Mouse (Mus musculus): ENCODE data around the gene Mapt. TPM values are rescaled to one million over a fixed set of nuclear protein-coding genes. Genes with fewer than 3 reads are reported as not detected.
A peak's percentile ranks its signal among the peaks of the same experiment; 100 is the strongest.
"Not testable (repeated sequence)": the region's sequence is repeated elsewhere in the genome, so short reads cannot be mapped to it uniquely, and the experiment has no call there.

Gene Mapt
- polyA plus RNA-seq, 1 experiment: 0.76 TPM

GRCm38 (mm10) chr11:104232141-104233061, 1.2 kb downstream of the Mapt start:
- Histone ChIP-seq H3K4me3 (replicated peaks) (peak overlapping the region; percentile 92), H3K36me3 (replicated peaks; ENCODE audit: low read length) (no peaks in the 10 kb centered on the region), H3K4me1 (peaks cover 45% of the 10 kb centered on the region), H3K27me3 (replicated peaks) (peaks cover 89% of the 10 kb centered on the region), H3K9me3 (no peaks in the 10 kb centered on the region)
- no peak for TF ChIP-seq FLI1 (IDR thresholded peaks at IDR 0.05; ENCODE audit: low read length)
- no peak for TF ChIP-seq GATA1 (IDR thresholded peaks at IDR 0.05; ENCODE audit: borderline replicate concordance, low read length)

GRCm38 (mm10) chr11:104233101-104233500, 1.9 kb downstream of the Mapt start:
- no peak for TF ChIP-seq FLI1 (IDR thresholded peaks at IDR 0.05; ENCODE audit: low read length)
- no peak for TF ChIP-seq GATA1 (IDR thresholded peaks at IDR 0.05; ENCODE audit: borderline replicate concordance, low read length)
- H3K9me3 ChIP-seq: no peaks in the 10 kb centered on the region
- peaks cover 52% of the 10 kb centered on the region for H3K4me1 ChIP-seq
- H3K27me3 ChIP-seq (replicated peaks): peaks cover 88% of the 10 kb centered on the region
- H3K4me3 ChIP-seq (replicated peaks): peak overlapping the region; percentile 29
- H3K36me3 ChIP-seq (replicated peaks; ENCODE audit: low read length): no peaks in the 10 kb centered on the region

GRCm38 (mm10) chr11:104233574-104234206, 2.5 kb downstream of the Mapt start:
- Histone ChIP-seq H3K36me3 (replicated peaks; ENCODE audit: low read length) (no peaks in the 10 kb centered on the region), H3K4me3 (replicated peaks) (peak overlapping the region; percentile 14), H3K4me1 (peaks cover 57% of the 10 kb centered on the region), H3K9me3 (no peaks in the 10 kb centered on the region), H3K27me3 (replicated peaks) (peaks cover 84% of the 10 kb centered on the region)
- no peak for TF ChIP-seq GATA1 (IDR thresholded peaks at IDR 0.05; ENCODE audit: borderline replicate concordance, low read length)

GRCm38 (mm10) chr11:104234680-104235079, 3.5 kb downstream of the Mapt start:
- no peaks in the 10 kb centered on the region for H3K36me3 ChIP-seq (replicated peaks; ENCODE audit: low read length)
- H3K27me3 ChIP-seq (replicated peaks): peaks cover 75% of the 10 kb centered on the region
- TF ChIP-seq GATA1 (IDR thresholded peaks at IDR 0.05; ENCODE audit: borderline replicate concordance, low read length): no peak
- no peak for TF ChIP-seq FLI1 (IDR thresholded peaks at IDR 0.05; ENCODE audit: low read length)
- peaks cover 57% of the 10 kb centered on the region for H3K4me1 ChIP-seq
- H3K9me3 ChIP-seq: no peaks in the 10 kb centered on the region
- H3K4me3 ChIP-seq (replicated peaks): no peak overlapping the region

- no peaks in the 10 kb centered on the region for H3K36me3 ChIP-seq (replicated peaks; ENCODE audit: low read length)
- peaks cover 49% of the 10 kb centered on the region for H3K4me1 ChIP-seq
- H3K4me3 ChIP-seq (replicated peaks): no peak overlapping the region
- no peaks in the 10 kb centered on the region for H3K9me3 ChIP-seq
- peaks cover 66% of the 10 kb centered on the region for H3K27me3 ChIP-seq (replicated peaks)
- no peak for TF ChIP-seq FLI1 (IDR thresholded peaks at IDR 0.05; ENCODE audit: low read length)
- no peak for TF ChIP-seq GATA1 (IDR thresholded peaks at IDR 0.05; ENCODE audit: borderline replicate concordance, low read length)
These were observed 4.7 kb downstream of the Mapt start for GRCm38 (mm10) chr11:104235881-104236280.

- Histone ChIP-seq H3K4me1 (peaks cover 35% of the 10 kb centered on the region), H3K27me3 (replicated peaks) (peaks cover 52% of the 10 kb centered on the region), H3K36me3 (replicated peaks; ENCODE audit: low read length) (no peaks in the 10 kb centered on the region), H3K9me3 (no peaks in the 10 kb centered on the region), H3K4me3 (replicated peaks) (no peak overlapping the region)
- TF ChIP-seq FLI1 (IDR thresholded peaks at IDR 0.05; ENCODE audit: low read length) (no peak), GATA1 (IDR thresholded peaks at IDR 0.05; ENCODE audit: borderline replicate concordance, low read length) (no peak)
These were observed 6.0 kb downstream of the Mapt start for GRCm38 (mm10) chr11:104237226-104237625.

- no peak overlapping the region for H3K4me3 ChIP-seq (replicated peaks)
- H3K4me1 ChIP-seq: peaks cover 26% of the 10 kb centered on the region
- TF ChIP-seq FLI1 (IDR thresholded peaks at IDR 0.05; ENCODE audit: low read length) (no peak), GATA1 (IDR thresholded peaks at IDR 0.05; ENCODE audit: borderline replicate concordance, low read length) (no peak)
- H3K27me3 ChIP-seq (replicated peaks): peaks cover 47% of the 10 kb centered on the region
- no peaks in the 10 kb centered on the region for H3K36me3 ChIP-seq (replicated peaks; ENCODE audit: low read length)
- no peaks in the 10 kb centered on the region for H3K9me3 ChIP-seq
These were observed 7.0 kb downstream of the Mapt start for GRCm38 (mm10) chr11:104237958-104238747.

- not testable (repeated sequence) for H3K9me3 ChIP-seq; H3K4me3 ChIP-seq (replicated peaks)
- H3K27me3 ChIP-seq (replicated peaks): peaks cover 24% of the 10 kb centered on the region
These were observed 14.3 kb downstream of the Mapt start for GRCm38 (mm10) chr11:104245478-104245877.

GRCm38 (mm10) chr11:104246171-104246694, 15.0 kb downstream of the Mapt start:
- no peak for TF ChIP-seq GATA1 (IDR thresholded peaks at IDR 0.05; ENCODE audit: borderline replicate concordance, low read length)
- no peak for TF ChIP-seq FLI1 (IDR thresholded peaks at IDR 0.05; ENCODE audit: low read length)
- peaks cover 26% of the 10 kb centered on the region for H3K27me3 ChIP-seq (replicated peaks)

More at GRCm38 (mm10) chr11:104245478-104245877, 14.3 kb downstream of the Mapt start:
- peaks cover 42% of the 10 kb centered on the region for H3K4me1 ChIP-seq
- H3K36me3 ChIP-seq (replicated peaks; ENCODE audit: low read length): not testable (repeated sequence)

More at GRCm38 (mm10) chr11:104246171-104246694, 15.0 kb downstream of the Mapt start:
- Histone ChIP-seq H3K9me3 (no peaks in the 10 kb centered on the region), H3K4me3 (replicated peaks) (peak overlapping the region; percentile 86), H3K4me1 (peaks cover 42% of the 10 kb centered on the region), H3K36me3 (replicated peaks; ENCODE audit: low read length) (no peaks in the 10 kb centered on the region)
